Mouse (Mus musculus) G1E (cell line): ENCODE measurements around the gene Tpgs1. TPM values are rescaled to one million over a fixed set of nuclear protein-coding genes. Genes with fewer than 3 reads are reported as not detected.
A peak's percentile ranks its signal among the peaks of the same experiment; 100 is the strongest.

ENCODE experiments used
- ATAC-seq: 2 replicates; pipeline ENCODE4 v1.8.0; 2016; ENCODE audit warnings: mild to moderate bottlenecking; ENCODE audit not compliant: insufficient number of reproducible peaks, poor library complexity, low FRiP score, severe bottlenecking; ENCODE audit errors: extremely low read depth
- DNase-seq: peaks from one replicate; pipeline ENCODE4 v3.0.0; 2012; ENCODE audit warnings: low spot score
- H3K27me3 ChIP-seq: 2 replicates; pipeline ENCODE4 v1.6.1; 2012; ENCODE audit warnings: mild to moderate bottlenecking, low read length, inconsistent platforms; ENCODE audit not compliant: insufficient read depth
- H3K36me3 ChIP-seq: replicated peaks from 2 replicates; pipeline ENCODE3; 2012; ENCODE audit warnings: mild to moderate bottlenecking, inconsistent platforms
- H3K4me1 ChIP-seq: 2 replicates; pipeline ENCODE4 v1.6.1; 2012; ENCODE audit warnings: low read depth, low read length, inconsistent platforms, mixed read lengths; ENCODE audit not compliant: insufficient read depth
- H3K4me3 ChIP-seq: 2 replicates; pipeline ENCODE4 v1.5.1; 2012; ENCODE audit warnings: low read depth, mild to moderate bottlenecking, inconsistent platforms, low read length, moderate library complexity, mixed read lengths
- H3K9me3 ChIP-seq: replicated peaks from 2 replicates; pipeline ENCODE4 v1.6.1; 2012; ENCODE audit warnings: inconsistent platforms
- CTCF ChIP-seq: IDR thresholded peaks from 2 replicates; pipeline ENCODE4 v1.5.1; 2012; ENCODE audit warnings: low read depth, low read length, inconsistent platforms, mixed read lengths
- GATA1 ChIP-seq: IDR thresholded peaks from 2 replicates; pipeline ENCODE4 v1.6.1; 2012; ENCODE audit warnings: borderline replicate concordance, low read length, inconsistent platforms, mixed read lengths
- GATA2 ChIP-seq: IDR thresholded peaks from 2 replicates; pipeline ENCODE4 v1.6.1; 2012; ENCODE audit warnings: low read depth, low read length, inconsistent platforms, borderline replicate concordance
- POLR2AphosphoS5 ChIP-seq: IDR thresholded peaks from 2 replicates; pipeline ENCODE4 v1.6.1; 2012; ENCODE audit warnings: low read depth, low read length, inconsistent platforms; ENCODE audit not compliant: insufficient replicate concordance
- TAL1 ChIP-seq: conservative IDR thresholded peaks from 2 replicates; pipeline ENCODE4 v1.6.1; 2012; ENCODE audit warnings: low read depth, low read length, inconsistent platforms, mixed read lengths
- polyA plus RNA-seq: library from polyadenylated mRNA; stranded (reverse); fragments of >175 nt; gene quantifications from 2 replicates; pipeline ENCODE4 v1.2.3, GENCODE M21; 2012
- total RNA-seq, 2 experiments: library from RNA; stranded (forward) in 1 of 2; stranded (reverse) in 1 of 2; fragments of 200-1000 nt in 1 of 2; fragments of >200 nt in 1 of 2; fragmentation: Nextera tagmentation in 1 of 2; gene quantifications; 2 replicates each; pipeline ENCODE4 v1.2.3; 2014 to 2017

Tpgs1 gene
- total and polyA plus RNA-seq, 3 experiments = 11.6 to 78.0 (median 20.2) TPM

DNA sequence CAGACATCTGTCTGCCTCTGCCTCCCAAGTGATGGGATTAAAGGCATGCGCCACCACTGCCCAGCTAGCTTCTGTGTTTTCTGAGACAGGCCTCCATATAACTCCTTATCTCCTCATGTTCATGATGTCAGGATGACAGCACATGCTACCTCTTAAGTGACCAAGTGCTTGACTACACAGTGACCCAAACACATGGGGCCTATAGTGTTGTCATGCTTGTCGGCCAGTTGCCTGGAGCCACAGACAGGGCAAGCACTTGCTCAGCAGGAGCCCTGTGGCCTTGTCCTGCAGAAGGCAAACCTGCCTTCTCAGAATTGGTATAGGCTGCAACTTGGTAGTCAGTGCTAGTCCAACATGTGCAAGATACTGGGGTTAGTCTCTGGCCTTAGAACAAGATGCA is 17.1 kb downstream of the Tpgs1 start:
- TF ChIP-seq POLR2AphosphoS5 = no peak
- no peak for TF ChIP-seq TAL1
- no peak for TF ChIP-seq GATA2
- TF ChIP-seq GATA1 = no peak
- TF ChIP-seq CTCF = no peak
- H3K27me3 ChIP-seq = no peaks in the 10 kb centered on the region
- no peak overlapping the region for H3K4me3 ChIP-seq
- H3K9me3 ChIP-seq = no peaks in the 10 kb centered on the region
- peaks cover 77% of the 10 kb centered on the region for H3K36me3 ChIP-seq
- DNase-seq = no peak
- peaks cover 50% of the 10 kb centered on the region for H3K4me1 ChIP-seq
- ATAC-seq = no peak

DNA sequence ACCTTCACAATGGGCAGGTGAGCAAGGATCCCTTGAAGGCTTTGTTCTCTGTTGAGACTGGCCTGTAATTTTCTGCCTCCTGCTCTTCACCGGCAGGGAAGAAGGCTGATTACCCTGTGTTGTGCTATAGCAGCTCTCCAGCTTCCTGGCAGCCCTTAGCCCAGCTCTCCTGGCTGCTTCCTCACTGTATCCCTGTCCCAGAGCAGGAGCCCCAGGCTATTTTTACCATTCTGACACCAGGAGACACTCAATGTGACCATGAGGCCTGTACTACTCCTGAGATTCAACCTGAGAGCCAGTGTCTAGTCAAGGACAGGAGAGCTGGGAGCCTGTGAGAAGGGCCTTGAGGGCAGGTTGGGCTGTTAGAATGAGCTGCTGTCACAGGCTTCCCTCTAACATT is 17.5 kb downstream of the Tpgs1 start:
- Histone ChIP-seq H3K9me3 (no peaks in the 10 kb centered on the region), H3K4me1 (peaks cover 47% of the 10 kb centered on the region), H3K4me3 (no peak overlapping the region), H3K27me3 (no peaks in the 10 kb centered on the region), H3K36me3 (peaks cover 77% of the 10 kb centered on the region)
- DNase-seq (no peak), ATAC-seq (no peak)
- no peak for TF ChIP-seq GATA2
- no peak for TF ChIP-seq CTCF
- no peak for TF ChIP-seq GATA1
- no peak for TF ChIP-seq TAL1
- TF ChIP-seq POLR2AphosphoS5 = no peak

DNA sequence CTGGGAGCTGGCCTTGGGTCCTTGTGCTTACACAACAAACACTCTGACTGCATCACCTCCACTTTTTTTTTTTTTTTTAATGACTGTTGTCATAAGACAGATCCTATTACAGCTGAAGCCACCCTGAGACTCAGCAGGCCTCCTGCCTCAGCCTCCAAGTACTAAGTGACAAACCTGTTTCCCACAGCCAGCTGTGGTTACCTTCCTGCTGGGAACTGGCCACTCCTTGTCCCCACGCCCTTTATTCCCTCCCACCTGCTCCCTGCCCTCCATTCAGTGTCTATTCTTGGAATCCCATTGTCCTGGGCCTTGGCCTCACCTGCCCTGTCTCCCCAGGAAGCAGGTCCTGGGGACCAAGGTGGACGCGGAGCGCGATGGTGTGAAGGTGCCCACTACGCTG is 18.3 kb downstream of the Tpgs1 start:
- H3K36me3 ChIP-seq = peaks cover 81% of the 10 kb centered on the region
- no peaks in the 10 kb centered on the region for H3K27me3 ChIP-seq
- peaks cover 47% of the 10 kb centered on the region for H3K4me1 ChIP-seq
- no peak overlapping the region for H3K4me3 ChIP-seq
- ATAC-seq (no peak), DNase-seq (no peak)
- H3K9me3 ChIP-seq = peaks cover 6% of the 10 kb centered on the region
- no peak for TF ChIP-seq GATA2
- TF ChIP-seq CTCF = no peak
- no peak for TF ChIP-seq TAL1
- no peak for TF ChIP-seq GATA1
- no peak for TF ChIP-seq POLR2AphosphoS5

DNA sequence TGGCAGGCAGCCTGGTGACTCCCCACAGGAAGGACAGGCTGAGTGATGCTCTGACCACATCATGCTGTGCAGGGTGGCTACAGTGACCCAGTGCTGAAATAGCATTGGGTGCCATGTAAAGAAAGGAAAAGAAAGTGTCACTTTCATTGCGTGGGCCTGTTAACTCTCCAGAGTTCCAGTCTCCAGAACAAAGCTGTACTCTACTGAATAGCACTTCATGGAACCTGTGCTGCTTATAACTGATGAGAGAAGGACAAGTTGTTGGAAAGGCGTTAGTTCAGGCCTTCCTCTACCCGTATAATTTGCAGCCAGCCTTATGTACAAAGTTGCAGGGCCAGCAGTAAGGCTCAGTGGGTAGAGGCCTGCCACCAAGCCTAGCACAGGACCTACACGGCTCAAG is 19.6 kb downstream of the Tpgs1 start, which contains the start of gene Gzmm:
TSS of gene Gzmm (plus strand) at position 301 of the 400 bp plus-strand sequence.
- peaks cover 74% of the 10 kb centered on the region for H3K36me3 ChIP-seq
- peaks cover 6% of the 10 kb centered on the region for H3K9me3 ChIP-seq
- no peak; the same call in 1 of the 2 replicates for TF ChIP-seq POLR2AphosphoS5
- TF ChIP-seq CTCF = no peak
- no peak for TF ChIP-seq GATA2
- no peak for TF ChIP-seq TAL1
- no peak for TF ChIP-seq GATA1
- peaks cover 41% of the 10 kb centered on the region for H3K4me1 ChIP-seq
- no peak for ATAC-seq
- no peaks in the 10 kb centered on the region for H3K27me3 ChIP-seq
- H3K4me3 ChIP-seq = no peak within 1 kb of the TSS
- no peak for DNase-seq

DNA sequence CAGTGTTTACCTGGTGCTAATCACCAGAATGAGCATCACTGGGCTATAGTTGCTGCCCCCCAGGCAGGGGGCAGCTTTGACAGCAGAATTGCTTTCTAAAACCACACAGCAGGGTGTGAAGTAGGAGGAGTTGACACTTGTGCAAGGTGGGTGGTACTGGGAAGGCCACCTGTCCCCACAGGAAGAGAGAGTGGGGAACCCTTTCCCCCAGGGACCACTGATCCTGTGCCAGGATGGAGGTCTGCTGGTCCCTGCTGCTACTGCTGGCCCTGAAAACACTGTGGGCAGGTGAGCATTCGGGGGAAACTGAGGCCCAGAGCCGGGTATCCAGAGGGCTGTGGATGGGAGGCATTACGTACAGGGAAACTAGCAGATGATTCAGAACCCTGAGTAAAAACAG is 20.0 kb downstream of the Tpgs1 start:
- peaks cover 37% of the 10 kb centered on the region for H3K4me1 ChIP-seq
- H3K27me3 ChIP-seq = no peaks in the 10 kb centered on the region
- peaks cover 70% of the 10 kb centered on the region for H3K36me3 ChIP-seq
- H3K4me3 ChIP-seq = no peak overlapping the region
- DNase-seq (no peak), ATAC-seq (no peak)
- peak; percentile 71 for TF ChIP-seq POLR2AphosphoS5
- no peak for TF ChIP-seq CTCF
- no peak for TF ChIP-seq GATA2
- peaks cover 6% of the 10 kb centered on the region for H3K9me3 ChIP-seq

DNA sequence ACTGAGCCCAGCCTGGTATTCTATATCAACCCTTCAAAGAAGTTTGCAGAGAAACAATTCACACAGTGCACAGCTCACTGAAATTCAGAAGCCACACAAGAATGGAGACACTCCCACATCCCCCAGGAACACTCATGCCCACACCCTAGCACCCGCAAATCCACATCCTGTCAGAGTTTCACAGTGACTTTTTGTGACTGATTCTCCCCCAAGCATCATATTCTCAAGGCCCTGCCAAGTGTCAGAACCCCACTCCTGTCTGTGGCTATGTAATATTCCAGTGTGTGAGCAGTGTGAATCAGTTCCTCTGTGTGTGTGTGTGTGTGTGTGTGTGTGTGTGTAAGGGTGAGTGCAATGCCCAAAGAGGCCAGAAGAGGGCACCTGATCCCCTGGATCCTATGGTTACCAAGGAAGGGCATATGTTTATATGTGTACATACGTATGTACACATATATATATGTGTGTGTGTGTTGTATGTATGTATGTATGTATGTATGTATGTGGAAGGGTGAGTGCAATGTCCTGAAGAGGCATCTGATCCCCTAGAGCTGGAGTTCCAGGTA is 22.9 kb downstream of the Tpgs1 start:
- peaks cover 41% of the 10 kb centered on the region for H3K36me3 ChIP-seq
- ATAC-seq (no peak), DNase-seq (no peak)
- peaks cover 11% of the 10 kb centered on the region for H3K27me3 ChIP-seq
- TF ChIP-seq GATA1 (no peak), CTCF (no peak; the same call in 1 of the 2 replicates), POLR2AphosphoS5 (no peak), GATA2 (no peak), TAL1 (no peak)
- H3K4me1 ChIP-seq = peaks cover 15% of the 10 kb centered on the region
- H3K4me3 ChIP-seq = no peak overlapping the region
- H3K9me3 ChIP-seq = peaks cover 6% of the 10 kb centered on the region
